Mouse (Mus musculus): ENCODE results near the gene Ctsll3. TPM values are rescaled to one million over a fixed set of nuclear protein-coding genes. Genes with fewer than 3 reads are reported as not detected.

The Ctsll3 gene
- polyA plus RNA-seq, 1 experiment from 2014 or later: not detected

Other genes with a start within 250 kb of the Ctsll3 start
- gene Dapk1, start 200.9 kb downstream of the Ctsll3 start, polyA plus RNA-seq (2015; fragmentation: Nextera tagmentation; extraction: Ambion mirVana): 39.9 and 42.6 TPM in 2 replicates
- not detected in 2 replicates for gene BC051665, start 16.5 kb downstream of the Ctsll3 start, polyA plus RNA-seq (2015; fragmentation: Nextera tagmentation; extraction: Ambion mirVana)
- gene 4930486L24Rik, start 61.6 kb upstream of the Ctsll3 start, polyA plus RNA-seq (2015; fragmentation: Nextera tagmentation; extraction: Ambion mirVana): not detected in 2 replicates
- gene Gm49392, start 94.0 kb upstream of the Ctsll3 start, polyA plus RNA-seq (2015; fragmentation: Nextera tagmentation; extraction: Ambion mirVana): 0.13 and 0.41 TPM in 2 replicates
- gene Ctla2b, start 94.6 kb upstream of the Ctsll3 start, polyA plus RNA-seq (2015; fragmentation: Nextera tagmentation; extraction: Ambion mirVana): 1.2 and 1.9 TPM in 2 replicates
- gene Tpbpb, start 102.0 kb upstream of the Ctsll3 start, polyA plus RNA-seq (2015; fragmentation: Nextera tagmentation; extraction: Ambion mirVana): not detected in 2 replicates
- not detected in 2 replicates for gene Gm49393, start 132.7 kb upstream of the Ctsll3 start, polyA plus RNA-seq (2015; fragmentation: Nextera tagmentation; extraction: Ambion mirVana)
- gene Gm49391, start 133.7 kb upstream of the Ctsll3 start, polyA plus RNA-seq (2015; fragmentation: Nextera tagmentation; extraction: Ambion mirVana): 0.71 and 1.5 TPM in 2 replicates
- 15.1 and 21.4 TPM in 2 replicates for gene Ctla2a, start 133.8 kb upstream of the Ctsll3 start, polyA plus RNA-seq (2015; fragmentation: Nextera tagmentation; extraction: Ambion mirVana)
- gene Tpbpa, start 139.1 kb upstream of the Ctsll3 start, polyA plus RNA-seq (2015; fragmentation: Nextera tagmentation; extraction: Ambion mirVana): not detected in 2 replicates
- not detected in 2 replicates for gene Ctsj, start 203.1 kb upstream of the Ctsll3 start, polyA plus RNA-seq (2015; fragmentation: Nextera tagmentation; extraction: Ambion mirVana)
- gene Ctsq, start 237.8 kb upstream of the Ctsll3 start, polyA plus RNA-seq (2015; fragmentation: Nextera tagmentation; extraction: Ambion mirVana): not detected in 2 replicates

Data from hindbrain, embryonic 15.5 days (tissue).